Mouse (Mus musculus) kidney, adult 2 months (tissue): Measurements from ENCODE around the gene Nxnl1. TPM values are rescaled to one million over a fixed set of nuclear protein-coding genes. Genes with fewer than 3 reads are reported as not detected.
"Not testable (repeated sequence)": the region's sequence is repeated elsewhere in the genome, so short reads cannot be mapped to it uniquely, and the experiment has no call there.

Source experiments
- DNase-seq: peaks from one replicate; pipeline ENCODE4 v3.0.0; 2021
- H3K27ac ChIP-seq: fragments of 200-500 bp; 2 replicates; pipeline ENCODE4 v1.5.1; 2012; ENCODE audit warnings: low read depth, low read length, control low read depth, inconsistent platforms; ENCODE audit not compliant: insufficient read depth
- H3K27me3 ChIP-seq: fragments of 200-500 bp; replicated peaks from 2 replicates; pipeline ENCODE4 v1.6.1; 2012; ENCODE audit warnings: mild to moderate bottlenecking, moderate library complexity, low read length, inconsistent platforms; ENCODE audit not compliant: control insufficient read depth, insufficient read depth
- H3K36me3 ChIP-seq: fragments of 200-500 bp; 2 replicates; pipeline ENCODE4 v1.6.1; 2012; ENCODE audit warnings: mild to moderate bottlenecking, moderate library complexity, low read length, inconsistent platforms; ENCODE audit not compliant: control insufficient read depth, insufficient read depth
- H3K4me1 ChIP-seq: fragments of 200-500 bp; 2 replicates; pipeline ENCODE4 v1.6.1; 2011; ENCODE audit warnings: low read length; ENCODE audit not compliant: control insufficient read depth, insufficient read depth
- H3K4me3 ChIP-seq: fragments of 200-500 bp; 2 replicates; pipeline ENCODE4 v1.5.1; 2011; ENCODE audit warnings: mild to moderate bottlenecking, low read depth, low read length, control low read depth; ENCODE audit not compliant: insufficient read depth
- CTCF ChIP-seq: fragments of 200-500 bp; conservative IDR thresholded peaks from 2 replicates; pipeline ENCODE4 v1.5.1; 2011; ENCODE audit warnings: low read depth, mild to moderate bottlenecking, control low read depth, low read length, moderate library complexity, mixed read lengths; ENCODE audit not compliant: insufficient read depth, insufficient read length
- POLR2A ChIP-seq: fragments of 200-500 bp; IDR thresholded peaks from one replicate; pipeline ENCODE4 v1.6.1; 2011; ENCODE audit warnings: low read depth, low read length, control low read depth
- WGBS: fragments of 180-500 bp; shearing (Covaris S2); methylation state at CpG from one replicate; pipeline ENCODE4 v1.1.7; 2018; 5-methylcytosine and 5-hydroxymethylcytosine counted together
- polyA plus RNA-seq: library from polyadenylated mRNA; depleted of rRNA; stranded (reverse); fragments of >200 nt; gene quantifications from 2 replicates; pipeline ENCODE4 v1.2.3, GENCODE M21; 2012

The Nxnl1 gene
- polyA plus RNA-seq, 1 experiment: 0.14 TPM

DNA sequence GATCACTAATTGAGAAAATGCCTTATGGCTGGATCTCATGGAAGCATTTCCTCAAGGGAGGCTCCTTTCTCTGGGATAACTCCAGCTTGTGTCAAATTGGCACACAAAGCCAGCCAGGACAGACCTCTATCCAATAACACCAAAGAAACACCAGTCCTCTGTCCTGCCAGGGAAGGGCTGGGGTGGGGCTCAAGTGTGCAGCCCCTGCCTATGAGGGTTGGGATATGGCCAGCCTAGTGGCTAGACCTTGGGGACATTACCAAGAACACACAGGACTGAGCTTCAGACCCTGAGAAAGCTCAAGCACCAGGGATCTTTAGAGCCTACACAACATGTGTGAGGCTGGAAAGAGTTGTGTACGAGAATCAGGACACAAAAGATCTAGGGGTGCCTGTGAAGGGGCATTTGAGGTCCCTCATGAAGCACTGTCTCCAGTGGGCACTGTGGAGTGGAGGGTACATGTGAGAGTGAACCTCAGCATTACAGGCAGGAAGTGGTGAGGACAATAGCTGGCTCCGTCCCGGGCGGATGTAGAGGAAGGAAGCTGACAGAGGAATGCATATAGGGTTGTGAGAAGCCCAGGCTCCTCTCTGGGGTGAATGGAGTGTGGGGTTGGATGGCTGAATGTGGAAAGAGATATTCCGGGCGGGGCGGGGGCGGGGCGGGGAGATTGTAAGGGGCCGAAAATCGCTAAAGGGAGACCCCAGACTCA lies 37.9 kb downstream of the Nxnl1 start:
- Histone ChIP-seq H3K36me3 (no peaks in the 10 kb centered on the region), H3K4me3 (no peak overlapping the region), H3K4me1 (peaks cover 3% of the 10 kb centered on the region; the same call in 1 of the 2 replicates), H3K27ac (peak overlapping the region; percentile 90), H3K27me3 (no peaks in the 10 kb centered on the region)
- TF ChIP-seq POLR2A: no peak
- no peak for TF ChIP-seq CTCF
- WGBS: 65% methylated on average over 11 of the region's 11 CpGs
- DNase-seq: peak; percentile 70

GRCm38 (mm10) chr8:71527162-71527870 lies 39.1 kb downstream of the Nxnl1 start:
- 0 out of 2 replicates have a peak overlapping the region, but pooled peaks have one; percentile 42 for H3K27ac ChIP-seq
- H3K4me1 ChIP-seq: peaks cover 3% of the 10 kb centered on the region; the same call in 1 of the 2 replicates
- no peaks in the 10 kb centered on the region for H3K27me3 ChIP-seq
- DNase-seq: no peak
- no peaks in the 10 kb centered on the region for H3K36me3 ChIP-seq
- 67% methylated on average over 3 of the region's 3 CpGs for WGBS
- no peak overlapping the region for H3K4me3 ChIP-seq
- TF ChIP-seq CTCF (no peak), POLR2A (no peak)

- H3K4me3 ChIP-seq: no peak overlapping the region
- DNase-seq: no peak
- peaks cover 3% of the 10 kb centered on the region; the same call in 1 of the 2 replicates for H3K4me1 ChIP-seq
- 40% methylated on average over 6 of the region's 6 CpGs for WGBS
- no peaks in the 10 kb centered on the region for H3K27me3 ChIP-seq
- no peaks in the 10 kb centered on the region for H3K36me3 ChIP-seq
- H3K27ac ChIP-seq: no peak overlapping the region
- TF ChIP-seq CTCF: no peak
- TF ChIP-seq POLR2A: no peak
Observed at GRCm38 (mm10) chr8:71526272-71526671, 40.1 kb downstream of the Nxnl1 start.

GRCm38 (mm10) chr8:71525226-71526050 lies 41.0 kb downstream of the Nxnl1 start, which contains the start of gene Ccdc194:
TSS of gene Ccdc194 (minus strand) at chr8:71525711.
- TF ChIP-seq POLR2A (no peak), CTCF (no peak)
- H3K27me3 ChIP-seq: no peaks in the 10 kb centered on the region
- no peak within 1 kb of the TSS for H3K27ac ChIP-seq
- WGBS: 36% methylated on average over 46 of the region's 46 CpGs
- H3K36me3 ChIP-seq: no peaks in the 10 kb centered on the region
- H3K4me1 ChIP-seq: peaks cover 3% of the 10 kb centered on the region; the same call in 1 of the 2 replicates
- DNase-seq: no peak
- H3K4me3 ChIP-seq: no peak within 1 kb of the TSS

- no peaks in the 10 kb centered on the region for H3K27me3 ChIP-seq
- no peak overlapping the region for H3K4me3 ChIP-seq
- no peaks in the 10 kb centered on the region for H3K36me3 ChIP-seq
- peak; percentile 98 for TF ChIP-seq CTCF
- no peak for TF ChIP-seq POLR2A
- no peak overlapping the region for H3K27ac ChIP-seq
- DNase-seq: peak; percentile 95
- 2% methylated on average over 17 of the region's 17 CpGs for whole genome bisulfite sequencing
- no peaks in the 10 kb centered on the region for H3K4me1 ChIP-seq
Observed at GRCm38 (mm10) chr8:71521634-71522033, 44.8 kb downstream of the Nxnl1 start.

DNA sequence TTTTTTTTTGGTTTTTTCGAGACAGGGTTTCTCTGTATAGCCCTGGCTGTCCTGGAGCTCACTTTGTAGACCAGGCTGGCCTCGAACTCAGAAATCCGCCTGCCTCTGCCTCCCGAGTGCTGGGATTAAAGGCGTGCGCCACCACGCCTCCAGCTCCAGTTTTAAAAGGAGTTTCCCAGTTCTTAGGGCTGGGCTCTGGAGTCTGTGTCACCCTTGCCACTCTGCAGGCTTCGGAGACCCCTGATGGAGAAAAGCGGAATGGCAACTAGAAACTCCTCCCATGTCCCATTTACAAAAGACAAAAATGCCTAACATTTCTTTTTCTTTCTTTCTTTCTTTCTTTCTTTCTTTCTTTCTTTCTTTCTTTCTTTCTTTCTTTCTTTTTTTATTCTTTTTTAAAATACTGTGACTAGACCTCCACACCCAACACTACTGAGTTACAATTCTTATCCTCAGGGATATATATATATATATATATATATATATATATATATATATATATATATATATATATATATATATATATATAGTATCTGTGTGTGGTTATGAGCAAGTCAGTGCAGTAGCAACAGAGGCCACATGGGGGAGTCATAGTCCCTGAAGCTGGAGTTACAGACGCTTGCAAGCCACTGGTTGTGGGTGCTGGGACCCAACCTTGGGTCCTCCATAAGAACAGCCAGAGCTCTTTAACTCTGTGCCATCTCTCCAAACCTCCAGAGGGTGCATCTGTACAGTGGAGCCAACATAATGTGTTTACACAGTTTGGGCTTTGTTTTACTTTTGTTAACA lies 47.2 kb downstream of the Nxnl1 start:
- H3K27ac ChIP-seq, H3K36me3 ChIP-seq, H3K4me1 ChIP-seq, H3K4me3 ChIP-seq, H3K27me3 ChIP-seq: not testable (repeated sequence)
- 29% methylated on average over 10 of the region's 10 CpGs for WGBS
- DNase-seq: peak; percentile 77
- peak; percentile 71 for TF ChIP-seq CTCF
